Mouse (Mus musculus) T-helper 17 cell (primary cell): Measurements from ENCODE around the gene Csn3.

Experiments
- in situ Hi-C, 2 experiments: fragments of 300-600 bp; cut with MboI, MseI; formaldehyde crosslinking; loops; 1 replicate in 1 of 2; 2 replicates in 1 of 2; pipeline ENCODE4 v1.15.1; 2025; ENCODE audit warnings: high pct_unique_total_duplicates in 2 of 2

Gene Csn3

GRCm38 (mm10) chr5:87925372-87925771, at the start of gene Csn3:
Gene Csn3 (plus strand): TSS chr5:87925579.
- in situ Hi-C loops, result no loop called here

DNA sequence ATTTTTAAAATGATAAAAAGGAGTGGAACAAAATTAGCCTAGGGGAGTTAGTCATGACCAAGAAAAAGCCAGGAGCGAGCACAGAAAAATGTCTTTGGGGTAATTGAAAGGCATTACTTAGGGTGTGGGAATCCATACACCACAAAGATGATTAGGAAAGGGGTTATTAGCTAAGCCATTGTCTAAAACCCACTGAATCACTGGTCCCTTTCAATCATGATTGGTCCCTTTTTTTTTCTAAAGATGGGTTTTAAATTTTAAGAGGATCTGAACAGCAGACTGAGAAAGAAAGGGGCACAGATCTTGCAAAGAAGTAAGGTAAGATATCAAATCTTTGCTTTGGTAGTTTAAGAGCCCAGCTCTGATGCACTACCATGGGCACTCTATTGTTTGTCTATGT, 40.6 kb upstream of the Csn3 start, which contains the start of gene Odam:
TSS of gene Odam (plus strand) at position 301 of the 400 bp plus-strand sequence.
- in situ Hi-C loops, result no loop called here

- in situ Hi-C loops, result no loop called here
These were observed 6.2 kb downstream of the Csn3 start for GRCm38 (mm10) chr5:87931603-87932002.

- in situ Hi-C loops, result no loop called here
These were observed 15.4 kb downstream of the Csn3 start for GRCm38 (mm10) chr5:87940752-87941151.

- in situ Hi-C loops, result no loop called here
These were observed 17.1 kb downstream of the Csn3 start for GRCm38 (mm10) chr5:87942515-87942914.

- in situ Hi-C loops, result no loop called here
These were observed 26.5 kb downstream of the Csn3 start for GRCm38 (mm10) chr5:87951836-87952235.

DNA sequence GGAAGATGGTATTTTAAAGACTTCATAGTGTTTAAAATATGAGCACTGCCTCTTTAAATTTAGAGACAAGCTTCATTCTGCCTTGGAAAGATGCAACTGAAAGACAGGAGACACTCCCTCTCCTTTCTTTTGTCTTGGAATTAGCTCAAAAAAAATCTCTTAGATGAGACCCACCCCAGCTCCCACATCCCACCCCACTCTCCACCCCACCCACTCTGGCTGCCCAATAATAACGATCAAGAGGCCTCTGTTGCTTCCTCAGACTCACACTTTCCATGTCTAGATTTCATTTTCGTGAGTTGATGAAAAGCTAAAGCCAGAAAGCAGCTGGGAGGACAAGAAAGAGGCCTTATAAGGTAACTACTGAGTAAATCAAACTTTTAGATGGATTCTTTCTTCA, 43.8 kb downstream of the Csn3 start, which contains the start of the genes 2310003L06Rik and Gm28434:
TSS of gene 2310003L06Rik (plus strand) at position 259 of the 400 bp plus-strand sequence.
TSS of gene Gm28434 (plus strand) at position 317 of the 400 bp plus-strand sequence.
- in situ Hi-C loops, result no loop called here

DNA sequence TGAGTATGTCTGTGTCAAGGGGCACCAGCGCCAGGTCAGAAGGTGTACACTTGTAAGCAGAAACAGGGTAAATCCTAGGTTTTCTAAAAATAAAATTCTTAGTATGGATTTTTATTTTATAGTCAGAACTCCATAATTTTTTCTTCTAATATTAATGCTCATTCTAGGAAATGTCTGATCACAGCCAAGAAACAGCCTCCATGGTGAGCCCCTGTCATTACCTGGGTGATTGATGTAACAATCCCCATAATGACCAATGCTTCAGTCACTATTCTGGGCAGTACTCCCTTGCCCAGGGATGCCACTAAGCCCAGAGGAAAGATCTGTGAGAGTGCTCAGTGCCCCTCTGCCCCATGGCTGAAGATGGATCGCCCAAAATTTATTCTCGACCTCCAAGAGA, 53.8 kb downstream of the Csn3 start, which contains the start of gene Cabs1:
TSS of gene Cabs1 (plus strand) at position 301 of the 400 bp plus-strand sequence.
- in situ Hi-C loops, result no loop called here
